Mouse (Mus musculus): ENCODE results near the gene Nudt4. TPM values are rescaled to one million over a fixed set of nuclear protein-coding genes. Genes with fewer than 3 reads are reported as not detected.

Nudt4 gene
- polyA plus RNA-seq, 1 experiment: 15.9 TPM

GRCm38 (mm10) chr10:95587509-95588220, 23.7 kb upstream of the Nudt4 start:
- H3K36me3 ChIP-seq (ENCODE audit: control insufficient read depth, insufficient read depth, low read length): no peaks in the 10 kb centered on the region
- H3K27ac ChIP-seq (ENCODE audit: control insufficient read depth, insufficient read depth, low read length): no peak overlapping the region
- WGBS: 82% methylated on average over 8 of the region's 8 CpGs
- H3K4me1 ChIP-seq (replicated peaks; ENCODE audit: control insufficient read depth, insufficient read depth, low read length): no peaks in the 10 kb centered on the region
- H3K27me3 ChIP-seq (ENCODE audit: control insufficient read depth, insufficient read depth, low read length): no peaks in the 10 kb centered on the region
- no peak overlapping the region for H3K4me3 ChIP-seq (ENCODE audit: control insufficient read depth, insufficient read depth, low read length)
- TF ChIP-seq CTCF (IDR thresholded peaks at IDR 0.05; ENCODE audit: borderline replicate concordance, control insufficient read depth, extremely low read depth, insufficient read depth, low read length, poor library complexity) (no peak), POLR2A (IDR thresholded peaks at IDR 0.05; ENCODE audit: control insufficient read depth, extremely low read depth, insufficient read depth, low read length, poor library complexity) (no peak)
- no peak for DNase-seq

- no peak overlapping the region for H3K27ac ChIP-seq (ENCODE audit: control insufficient read depth, insufficient read depth, low read length)
- no peaks in the 10 kb centered on the region for H3K4me1 ChIP-seq (replicated peaks; ENCODE audit: control insufficient read depth, insufficient read depth, low read length)
- DNase-seq: no peak
- H3K4me3 ChIP-seq (ENCODE audit: control insufficient read depth, insufficient read depth, low read length): no peak overlapping the region
- WGBS: 94% methylated on average over 6 of the region's 6 CpGs
- TF ChIP-seq POLR2A (IDR thresholded peaks at IDR 0.05; ENCODE audit: control insufficient read depth, extremely low read depth, insufficient read depth, low read length, poor library complexity): no peak
- no peak for TF ChIP-seq CTCF (IDR thresholded peaks at IDR 0.05; ENCODE audit: borderline replicate concordance, control insufficient read depth, extremely low read depth, insufficient read depth, low read length, poor library complexity)
- H3K27me3 ChIP-seq (ENCODE audit: control insufficient read depth, insufficient read depth, low read length): no peaks in the 10 kb centered on the region
- H3K36me3 ChIP-seq (ENCODE audit: control insufficient read depth, insufficient read depth, low read length): no peaks in the 10 kb centered on the region
Observed at GRCm38 (mm10) chr10:95585554-95585953, 21.6 kb upstream of the Nudt4 start.

GRCm38 (mm10) chr10:95577567-95577950, 13.6 kb upstream of the Nudt4 start:
- no peak overlapping the region for H3K27ac ChIP-seq (ENCODE audit: control insufficient read depth, insufficient read depth, low read length)
- H3K27me3 ChIP-seq (ENCODE audit: control insufficient read depth, insufficient read depth, low read length): no peaks in the 10 kb centered on the region
- H3K36me3 ChIP-seq (ENCODE audit: control insufficient read depth, insufficient read depth, low read length): no peaks in the 10 kb centered on the region
- DNase-seq: no peak
- 88% methylated on average over 4 of the region's 4 CpGs for WGBS
- no peak overlapping the region for H3K4me3 ChIP-seq (ENCODE audit: control insufficient read depth, insufficient read depth, low read length)
- H3K4me1 ChIP-seq (replicated peaks; ENCODE audit: control insufficient read depth, insufficient read depth, low read length): no peaks in the 10 kb centered on the region
- no peak for TF ChIP-seq POLR2A (IDR thresholded peaks at IDR 0.05; ENCODE audit: control insufficient read depth, extremely low read depth, insufficient read depth, low read length, poor library complexity)
- TF ChIP-seq CTCF (IDR thresholded peaks at IDR 0.05; ENCODE audit: borderline replicate concordance, control insufficient read depth, extremely low read depth, insufficient read depth, low read length, poor library complexity): no peak

- H3K36me3 ChIP-seq (ENCODE audit: control insufficient read depth, insufficient read depth, low read length): no peaks in the 10 kb centered on the region
- H3K27ac ChIP-seq (ENCODE audit: control insufficient read depth, insufficient read depth, low read length): no peak overlapping the region
- no peaks in the 10 kb centered on the region for H3K27me3 ChIP-seq (ENCODE audit: control insufficient read depth, insufficient read depth, low read length)
- no peak for TF ChIP-seq POLR2A (IDR thresholded peaks at IDR 0.05; ENCODE audit: control insufficient read depth, extremely low read depth, insufficient read depth, low read length, poor library complexity)
- no peak for TF ChIP-seq CTCF (IDR thresholded peaks at IDR 0.05; ENCODE audit: borderline replicate concordance, control insufficient read depth, extremely low read depth, insufficient read depth, low read length, poor library complexity)
- H3K4me1 ChIP-seq (replicated peaks; ENCODE audit: control insufficient read depth, insufficient read depth, low read length): no peaks in the 10 kb centered on the region
- no peak overlapping the region for H3K4me3 ChIP-seq (ENCODE audit: control insufficient read depth, insufficient read depth, low read length)
- WGBS: 77% methylated on average over 14 of the region's 14 CpGs
- no peak for DNase-seq
Observed at GRCm38 (mm10) chr10:95576876-95577566, 13.1 kb upstream of the Nudt4 start.

GRCm38 (mm10) chr10:95575839-95576380, 12.0 kb upstream of the Nudt4 start:
- no peaks in the 10 kb centered on the region for H3K36me3 ChIP-seq (ENCODE audit: control insufficient read depth, insufficient read depth, low read length)
- 86% methylated on average over 10 of the region's 10 CpGs for WGBS
- H3K4me3 ChIP-seq (ENCODE audit: control insufficient read depth, insufficient read depth, low read length): no peak overlapping the region
- TF ChIP-seq POLR2A (IDR thresholded peaks at IDR 0.05; ENCODE audit: control insufficient read depth, extremely low read depth, insufficient read depth, low read length, poor library complexity) (no peak), CTCF (IDR thresholded peaks at IDR 0.05; ENCODE audit: borderline replicate concordance, control insufficient read depth, extremely low read depth, insufficient read depth, low read length, poor library complexity) (no peak)
- H3K27ac ChIP-seq (ENCODE audit: control insufficient read depth, insufficient read depth, low read length): no peak overlapping the region
- H3K4me1 ChIP-seq (replicated peaks; ENCODE audit: control insufficient read depth, insufficient read depth, low read length): no peaks in the 10 kb centered on the region
- H3K27me3 ChIP-seq (ENCODE audit: control insufficient read depth, insufficient read depth, low read length): no peaks in the 10 kb centered on the region
- no peak for DNase-seq

GRCm38 (mm10) chr10:95574994-95575393, 11.0 kb upstream of the Nudt4 start:
- Histone ChIP-seq H3K4me3 (ENCODE audit: control insufficient read depth, insufficient read depth, low read length) (no peak overlapping the region), H3K27me3 (ENCODE audit: control insufficient read depth, insufficient read depth, low read length) (no peaks in the 10 kb centered on the region), H3K36me3 (ENCODE audit: control insufficient read depth, insufficient read depth, low read length) (no peaks in the 10 kb centered on the region), H3K4me1 (replicated peaks; ENCODE audit: control insufficient read depth, insufficient read depth, low read length) (no peaks in the 10 kb centered on the region), H3K27ac (ENCODE audit: control insufficient read depth, insufficient read depth, low read length) (no peak overlapping the region)
- WGBS: 86% methylated on average over 4 of the region's 4 CpGs
- TF ChIP-seq CTCF (IDR thresholded peaks at IDR 0.05; ENCODE audit: borderline replicate concordance, control insufficient read depth, extremely low read depth, insufficient read depth, low read length, poor library complexity): no peak
- TF ChIP-seq POLR2A (IDR thresholded peaks at IDR 0.05; ENCODE audit: control insufficient read depth, extremely low read depth, insufficient read depth, low read length, poor library complexity): no peak
- no peak for DNase-seq

Data from thymus, adult 2 months (tissue).